Mouse (Mus musculus) spleen, adult 18-20 months (tissue): ENCODE results near the gene Cela1.
A peak's percentile ranks its signal among the peaks of the same experiment; 100 is the strongest.

Experiments used
- DNase-seq, 2 experiments: peaks; one replicate each; pipeline ENCODE4 v3.0.0; 2022; ENCODE audit warnings: mixed read lengths in 2 of 2

Gene Cela1

DNA sequence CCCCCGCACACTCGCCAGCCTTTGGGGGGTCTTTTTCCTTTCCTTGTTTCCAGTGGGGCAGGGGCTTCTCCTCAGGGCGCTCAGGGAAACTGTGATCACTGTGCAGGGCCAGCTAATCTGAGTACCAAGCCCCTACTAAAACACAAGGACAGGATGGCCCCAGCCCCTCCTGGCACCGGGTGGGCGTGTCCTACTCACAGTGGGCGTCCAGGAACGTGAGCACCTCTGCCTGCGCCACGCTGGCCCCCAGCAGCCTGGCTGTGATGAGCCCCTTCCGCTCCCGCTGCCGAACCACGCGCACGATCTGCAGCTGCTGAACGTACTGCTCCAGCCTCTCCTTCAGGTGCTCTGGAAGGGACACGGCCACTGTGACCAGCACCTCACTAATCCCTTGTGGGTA is 16.2 kb upstream of the Cela1 start:
- DNase-seq = no peak

DNA sequence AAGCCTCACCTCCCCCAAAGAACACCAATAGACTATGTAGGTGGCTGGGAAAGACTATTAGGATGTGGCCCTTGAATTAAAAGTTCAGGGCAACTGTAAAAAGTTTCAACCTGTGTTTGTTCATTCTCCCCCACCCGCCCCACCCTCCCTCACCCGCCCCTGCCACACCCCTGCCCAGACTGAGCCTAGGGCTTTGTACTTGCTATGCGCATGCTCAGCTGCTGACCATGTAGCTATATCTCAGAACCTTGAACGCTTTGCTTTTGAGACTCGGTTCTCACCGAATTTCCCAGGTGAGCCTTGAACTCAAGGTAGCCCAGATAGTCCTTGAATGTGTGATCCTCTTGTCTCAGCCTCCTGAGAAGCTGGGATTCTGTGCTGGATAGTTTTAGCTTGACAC is 14.1 kb upstream of the Cela1 start:
- no peak for DNase-seq

DNA sequence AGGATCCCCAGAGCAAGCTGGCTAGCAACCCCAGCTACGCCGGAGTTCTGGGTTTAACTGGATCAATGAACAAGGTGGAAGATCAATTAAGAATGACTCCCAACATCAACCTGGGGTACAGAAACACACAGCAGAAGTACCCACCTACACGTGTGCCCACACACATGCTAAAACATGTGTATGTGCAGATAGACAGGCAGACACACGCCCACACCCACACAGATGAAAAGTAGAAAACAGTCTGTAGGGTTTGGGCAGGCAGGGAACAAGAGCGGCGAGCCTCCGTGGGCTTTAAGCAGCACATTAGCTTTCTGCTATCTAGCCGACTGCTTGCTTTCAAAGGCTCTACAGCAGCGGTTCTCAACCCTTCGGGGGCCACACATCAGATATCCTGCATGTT is 13.4 kb upstream of the Cela1 start:
- no peak for DNase-seq

DNA sequence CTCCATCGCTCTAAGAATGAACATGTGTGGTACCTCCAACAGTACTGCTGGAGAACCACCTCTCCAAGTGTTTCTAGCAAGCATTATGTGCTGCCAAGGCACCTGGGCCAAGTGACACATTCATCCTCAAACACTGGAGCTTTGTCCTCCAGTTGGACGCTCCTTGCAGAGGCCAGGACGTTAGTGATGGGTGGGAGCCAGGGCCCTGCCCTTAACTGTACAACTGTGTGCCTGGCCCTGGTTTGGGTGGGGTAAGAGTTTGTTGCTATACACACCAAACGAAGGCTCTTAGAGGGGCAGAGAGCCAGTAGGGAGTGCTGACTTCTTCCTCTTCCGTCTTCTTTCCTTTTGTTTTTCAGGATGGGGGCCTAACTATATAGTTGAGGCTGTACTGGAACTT is 12.7 kb upstream of the Cela1 start:
- no peak for DNase-seq

DNA sequence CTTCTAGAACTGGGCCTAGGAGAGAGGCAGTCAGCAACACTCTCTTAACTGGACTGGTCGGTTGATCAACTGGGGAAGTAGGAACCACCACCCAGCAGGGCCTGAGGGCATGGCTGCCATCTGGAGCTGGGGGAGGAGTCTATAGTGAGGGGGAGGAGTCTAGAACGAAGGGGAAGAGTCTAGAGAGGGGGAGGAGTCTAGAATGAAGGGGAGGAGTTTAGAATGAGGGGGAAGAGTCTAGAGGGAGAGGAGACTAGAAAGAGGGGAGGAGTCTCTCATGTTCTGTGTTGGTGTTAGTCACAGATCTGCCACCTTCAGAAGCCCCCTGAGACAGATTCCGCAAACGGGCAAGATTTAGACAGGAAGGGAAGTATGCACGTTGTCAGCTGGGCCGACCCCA is 11.7 kb upstream of the Cela1 start:
- no peak for DNase-seq

DNA sequence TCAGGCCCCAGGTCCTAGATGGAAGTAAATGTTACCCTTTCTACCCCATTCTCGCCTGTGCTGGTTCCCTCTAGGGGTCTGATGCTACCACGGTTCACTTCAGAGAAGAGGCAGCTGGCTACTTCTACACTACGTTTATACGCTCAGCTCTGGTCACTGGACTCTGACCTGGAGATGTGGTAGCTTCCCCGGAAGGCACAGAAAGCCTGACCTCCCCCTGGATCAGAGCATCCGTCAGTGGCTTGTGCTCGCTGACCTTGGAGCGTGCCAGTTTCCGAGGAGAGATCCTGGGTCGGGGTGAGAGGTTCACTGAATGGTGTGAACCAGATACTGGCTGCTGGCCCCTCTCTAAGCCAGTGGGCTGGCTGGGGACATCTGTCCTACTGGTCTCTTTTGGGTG is 10.4 kb upstream of the Cela1 start:
- no peak for DNase-seq

DNA sequence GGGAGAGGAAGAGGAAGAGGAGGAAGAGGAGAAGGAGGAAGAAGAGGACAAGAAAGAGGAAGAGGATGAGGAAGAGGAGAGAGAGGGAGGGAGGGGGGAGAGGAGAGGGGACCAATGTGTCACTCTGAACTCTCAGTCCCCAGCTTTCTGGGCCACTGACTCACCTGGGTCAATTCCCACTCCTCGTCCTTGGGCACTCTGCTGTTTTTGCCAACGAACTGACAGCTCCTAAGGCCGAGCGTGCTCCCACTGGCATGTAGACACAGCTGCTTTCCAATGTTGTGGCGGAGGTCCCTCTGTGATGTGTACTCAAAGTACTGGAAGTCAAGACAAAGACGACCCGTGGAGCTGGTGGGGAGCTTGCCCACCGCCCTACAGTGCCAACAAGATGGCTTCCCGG is 6.7 kb upstream of the Cela1 start:
- DNase-seq = no peak

DNA sequence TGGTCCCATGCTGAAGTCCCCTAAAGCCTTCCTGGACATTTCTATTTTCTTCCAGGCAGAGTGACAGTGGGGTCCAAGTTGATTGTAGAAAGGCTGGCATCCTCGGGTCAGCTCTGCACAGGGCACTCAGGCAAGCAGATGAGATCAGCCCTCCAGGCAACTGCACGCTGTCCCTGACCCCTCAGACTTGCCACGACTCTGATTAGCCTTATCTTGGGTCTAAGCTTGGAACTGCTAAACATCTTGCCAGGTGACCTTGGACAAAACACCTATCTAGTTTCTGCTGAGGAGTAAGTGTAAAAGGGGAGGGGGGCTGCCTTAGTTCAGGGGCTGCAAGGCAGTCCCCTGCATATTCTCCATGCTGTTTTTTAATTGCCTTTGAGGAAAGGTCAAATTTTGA is 4.3 kb upstream of the Cela1 start:
- no peak for DNase-seq

DNA sequence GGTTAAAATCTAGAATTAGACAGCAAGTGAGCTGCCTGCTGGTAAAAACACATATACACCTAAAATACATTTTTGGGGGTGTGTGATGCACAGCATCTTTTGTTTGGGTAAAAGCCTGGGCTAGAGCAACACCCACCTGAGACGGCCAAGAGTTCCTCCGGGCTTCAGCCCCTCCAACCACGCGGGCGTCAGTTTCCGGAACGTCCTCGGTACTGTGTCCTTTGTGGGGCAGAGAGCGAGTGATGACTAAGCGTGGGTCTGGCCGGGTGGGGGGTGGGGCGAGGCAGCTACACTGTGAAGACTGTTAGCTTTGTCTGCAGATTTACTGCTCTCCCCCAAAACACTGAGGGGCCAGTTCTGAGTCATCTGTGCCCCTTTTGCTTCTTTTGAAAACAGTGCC is 732 bp downstream of the Cela1 start:
- no peak for DNase-seq

DNA sequence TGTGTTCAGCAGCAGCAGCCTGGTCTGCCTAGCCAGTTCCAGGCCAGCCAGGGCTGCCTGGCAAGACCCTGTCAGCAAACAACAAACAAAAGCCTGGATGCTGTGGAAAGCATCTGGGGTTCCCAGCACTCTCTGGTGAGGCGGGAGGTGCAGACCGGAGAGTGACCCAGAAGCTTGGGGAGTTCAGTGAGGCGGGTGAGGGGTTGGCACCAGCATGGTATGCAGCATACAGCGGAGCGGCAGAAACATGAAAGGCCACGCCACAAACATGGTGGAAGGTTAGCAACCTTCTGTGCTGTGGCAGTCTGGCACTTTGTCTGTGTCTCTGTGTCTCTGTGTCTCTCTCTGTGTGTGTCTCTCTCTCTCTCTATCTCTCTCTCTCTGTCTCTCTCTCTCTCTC is 1.3 kb downstream of the Cela1 start:
- no peak for DNase-seq

DNA sequence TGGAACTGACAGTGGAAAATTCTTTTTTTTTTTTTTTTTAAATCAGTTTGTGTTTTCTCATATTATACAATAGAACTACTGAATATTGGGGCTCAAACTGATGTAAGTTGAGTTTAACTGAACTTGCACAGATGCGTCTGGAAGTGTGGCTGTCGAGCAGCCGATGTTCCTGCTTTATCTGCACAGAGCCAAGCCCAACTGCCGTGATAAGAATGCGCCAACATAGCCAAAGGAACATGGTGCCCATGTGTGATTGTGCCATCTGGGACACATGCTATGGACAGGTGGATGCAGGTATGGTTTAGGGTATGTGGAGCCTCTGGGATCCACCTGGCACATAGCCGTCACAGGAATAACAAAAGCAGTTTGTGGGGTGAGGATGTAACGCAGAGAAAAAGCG is 1.9 kb downstream of the Cela1 start:
- no peak for DNase-seq

DNA sequence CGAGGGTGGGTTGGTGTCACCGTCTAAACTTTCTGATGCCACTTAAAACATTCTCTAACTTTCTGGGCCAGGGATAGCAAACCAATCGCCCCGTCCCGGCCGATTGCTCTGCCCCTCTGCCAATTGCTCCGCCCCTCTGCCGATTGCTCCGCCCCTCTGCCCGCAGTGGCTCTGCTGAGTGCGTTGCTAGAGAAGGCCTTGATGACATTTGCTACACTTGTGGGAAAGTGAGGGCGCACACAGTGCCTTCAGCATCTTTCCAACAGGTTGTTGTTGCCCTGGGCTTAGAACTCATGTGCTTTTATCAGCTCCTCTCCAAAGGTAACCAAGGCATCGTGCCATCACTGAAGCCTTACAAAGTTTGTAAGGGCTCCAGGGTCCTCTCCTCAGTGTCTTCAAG is 2.5 kb downstream of the Cela1 start:
- DNase-seq = no peak

DNA sequence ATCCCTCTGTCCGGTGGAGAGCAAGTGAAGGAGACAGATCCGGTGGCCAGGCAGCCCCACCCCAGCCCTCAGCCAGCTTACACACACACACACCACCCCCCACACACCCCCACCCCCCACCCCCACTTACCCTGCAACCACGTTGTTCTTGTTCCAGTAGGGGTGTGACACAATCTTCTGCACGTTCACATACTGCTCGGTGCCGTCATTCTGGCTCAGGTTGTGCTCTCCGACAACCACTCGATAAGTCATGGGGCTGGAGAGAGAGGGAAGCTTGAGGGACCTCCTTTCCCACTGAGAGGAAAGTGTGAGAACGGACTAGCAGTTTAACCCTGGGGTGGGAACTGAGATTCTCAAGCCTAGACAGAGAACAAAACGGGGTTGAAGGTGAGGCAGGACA is 3.3 kb downstream of the Cela1 start:
- no peak for DNase-seq

DNA sequence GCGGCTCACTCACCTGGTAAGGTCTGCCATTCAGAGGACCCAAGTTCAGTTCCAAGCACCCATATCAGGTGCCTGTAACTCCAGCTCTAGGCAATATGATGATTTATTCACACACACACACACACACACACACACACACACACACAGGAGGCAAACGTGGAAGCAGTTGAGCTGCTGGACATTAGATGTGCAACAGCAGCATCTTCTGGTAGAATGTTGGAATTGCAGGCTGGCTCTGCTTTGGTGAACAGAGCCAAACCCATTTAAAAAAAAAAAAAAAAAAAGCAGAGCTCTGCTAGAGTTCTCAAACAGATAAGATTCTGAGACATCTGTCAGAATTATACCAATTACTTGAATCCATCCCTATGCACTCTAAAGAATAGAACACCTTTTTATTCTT is 4.7 kb downstream of the Cela1 start:
- DNase-seq = peak; percentile 55 to 78

DNA sequence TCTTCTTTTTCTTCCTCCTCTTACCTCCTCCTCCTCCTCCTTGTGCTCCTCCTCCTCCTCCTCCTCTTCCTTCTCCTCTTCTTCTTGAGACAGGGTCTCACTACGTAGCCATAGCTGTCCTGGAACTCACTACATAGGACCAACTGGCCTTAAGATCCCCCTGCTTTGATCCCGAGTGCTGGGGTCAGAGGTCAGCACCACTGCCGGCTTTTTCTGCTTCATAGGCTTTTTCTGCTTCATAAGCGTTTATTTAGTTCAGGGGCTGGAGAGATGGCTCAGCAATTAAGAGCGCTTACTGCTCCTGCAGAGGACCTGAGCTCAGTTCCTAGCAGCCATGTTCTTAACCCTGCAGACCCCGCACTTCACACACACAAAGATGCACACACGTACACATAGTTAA is 6.0 kb downstream of the Cela1 start:
- no peak for DNase-seq

DNA sequence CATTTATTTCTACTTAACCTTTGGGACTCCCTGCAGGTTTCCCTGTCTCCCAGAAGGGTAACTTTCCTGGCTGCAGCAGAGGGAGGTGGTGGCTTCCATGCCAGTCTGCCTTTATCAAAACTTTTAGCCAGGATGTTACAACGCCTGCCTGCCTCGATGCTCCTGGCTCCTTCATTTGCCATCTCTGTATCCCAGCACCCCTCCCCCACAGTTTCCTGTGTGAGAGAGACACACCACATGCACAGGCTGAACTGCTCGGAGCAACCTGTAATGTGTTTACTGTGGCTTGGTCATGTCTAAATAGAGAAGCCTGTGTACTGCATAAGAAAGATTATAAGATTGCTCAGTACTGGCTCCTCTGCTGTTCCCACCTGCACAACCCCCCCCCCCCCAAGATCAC is 7.3 kb downstream of the Cela1 start:
- no peak for DNase-seq

DNA sequence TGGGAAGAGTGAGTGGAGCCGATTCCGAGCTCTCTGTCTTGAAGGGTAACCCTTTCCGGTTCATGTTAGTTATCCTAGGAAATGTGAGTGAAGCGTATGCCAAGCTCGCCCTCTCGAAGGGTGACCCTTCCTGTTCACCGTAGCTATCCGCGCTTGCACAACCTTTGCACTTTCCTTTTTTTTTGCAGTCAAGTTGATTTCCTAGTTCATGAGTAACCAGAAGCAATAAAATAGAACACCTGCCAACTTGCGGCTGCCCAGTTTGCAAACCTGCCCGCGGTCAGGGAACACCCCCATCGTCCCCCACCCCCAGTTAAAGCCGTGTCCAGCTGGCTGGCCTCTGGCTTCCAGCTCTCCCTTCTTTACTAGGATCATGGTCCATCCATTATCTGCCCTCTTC is 8.7 kb downstream of the Cela1 start:
- DNase-seq = no peak

DNA sequence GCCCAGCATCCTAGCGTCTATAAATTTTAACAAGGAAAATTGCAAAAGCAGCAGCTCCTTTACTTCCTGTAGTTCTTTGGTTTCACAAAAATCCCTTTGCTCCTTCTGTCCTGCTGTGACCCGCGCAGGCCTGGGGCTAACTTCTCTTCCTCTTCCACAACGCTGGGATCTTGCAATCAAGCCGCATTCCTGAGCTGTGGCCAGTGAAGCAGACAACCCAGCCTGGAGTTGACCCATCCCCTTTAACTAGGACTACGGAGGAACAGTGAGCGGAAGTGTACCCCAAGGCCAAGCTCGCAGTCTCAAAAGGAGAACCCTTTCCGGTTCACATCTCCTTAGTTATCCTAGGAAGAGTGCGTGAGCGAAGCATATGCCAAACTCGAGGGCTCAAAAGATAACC is 9.1 kb downstream of the Cela1 start:
- no peak for DNase-seq

DNA sequence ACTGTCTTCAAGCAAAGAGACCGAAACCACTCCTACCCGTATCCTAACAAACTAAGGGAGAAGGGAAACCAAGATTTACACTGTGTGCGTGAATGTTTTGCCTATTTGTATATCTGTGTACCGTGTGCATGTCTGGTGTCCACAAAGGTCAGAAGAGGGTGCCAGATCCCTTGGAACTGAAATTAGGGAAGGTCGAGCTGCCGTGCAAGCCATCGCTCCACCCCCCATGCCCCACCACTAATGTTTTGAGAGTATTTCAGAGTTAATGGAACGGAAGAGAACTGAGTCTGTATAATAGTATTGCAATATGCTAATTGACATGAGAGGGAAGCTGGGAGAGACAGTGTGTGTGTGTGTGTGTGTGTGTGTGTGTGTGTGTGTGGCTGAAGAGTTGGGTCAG is 10.0 kb downstream of the Cela1 start:
- no peak for DNase-seq

DNA sequence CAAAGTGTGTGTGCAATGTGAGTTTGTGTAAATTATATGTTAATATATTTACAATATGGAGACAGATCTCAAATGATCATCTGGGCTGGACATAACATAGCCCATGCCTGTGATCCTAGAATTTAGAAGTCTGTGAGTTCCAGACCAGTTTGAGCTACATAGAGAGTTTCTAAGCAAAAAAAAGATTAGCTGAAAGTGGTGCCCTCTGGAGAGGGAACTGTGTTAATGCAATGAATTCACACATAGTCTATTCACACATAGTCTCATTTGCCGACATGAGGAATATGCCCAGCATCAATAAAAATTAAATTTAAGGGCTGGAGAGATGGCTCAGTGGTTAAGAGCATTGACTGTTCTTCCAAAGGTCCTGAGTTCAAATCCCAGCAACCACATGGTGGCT is 11.2 kb downstream of the Cela1 start:
- no peak for DNase-seq

DNA sequence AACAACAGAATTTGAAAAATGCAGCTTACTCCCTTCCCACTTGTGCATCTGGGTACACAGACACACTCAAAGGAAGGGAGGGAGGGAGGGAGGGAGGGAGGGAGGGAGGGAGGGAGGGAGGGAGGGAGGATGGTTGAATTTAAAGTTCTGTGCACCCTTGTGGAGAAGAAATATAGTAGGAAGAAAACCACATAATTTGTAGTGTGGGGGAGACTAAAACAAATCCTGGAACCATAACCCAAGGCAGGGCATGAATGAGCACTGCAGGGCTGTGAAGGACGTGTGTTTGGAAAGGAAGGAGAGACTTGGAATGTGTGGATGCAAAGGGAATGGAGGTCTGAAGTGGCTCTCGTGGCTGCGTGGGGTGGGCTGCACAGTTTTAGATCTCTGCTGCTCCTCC is 12.2 kb downstream of the Cela1 start:
- no peak for DNase-seq

DNA sequence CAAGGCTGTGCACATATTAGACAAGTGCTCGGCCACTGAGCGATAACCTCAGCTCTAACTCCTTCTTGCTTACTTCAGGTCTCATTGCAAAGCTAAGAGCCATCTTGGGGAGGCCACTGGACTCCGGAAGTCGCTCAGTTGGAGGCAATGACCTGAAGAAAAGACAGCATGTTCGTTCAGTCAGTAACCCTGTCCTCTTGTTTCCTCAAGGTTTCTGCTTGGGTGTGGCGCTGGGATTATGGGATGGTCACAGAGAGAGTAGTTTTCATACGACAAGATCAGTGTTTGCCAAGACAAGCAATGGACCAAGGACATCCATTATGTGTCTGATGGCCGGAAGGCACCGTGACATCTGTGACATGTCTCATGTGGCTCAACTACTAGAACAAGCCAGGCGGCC is 13.2 kb downstream of the Cela1 start:
- no peak for DNase-seq

DNA sequence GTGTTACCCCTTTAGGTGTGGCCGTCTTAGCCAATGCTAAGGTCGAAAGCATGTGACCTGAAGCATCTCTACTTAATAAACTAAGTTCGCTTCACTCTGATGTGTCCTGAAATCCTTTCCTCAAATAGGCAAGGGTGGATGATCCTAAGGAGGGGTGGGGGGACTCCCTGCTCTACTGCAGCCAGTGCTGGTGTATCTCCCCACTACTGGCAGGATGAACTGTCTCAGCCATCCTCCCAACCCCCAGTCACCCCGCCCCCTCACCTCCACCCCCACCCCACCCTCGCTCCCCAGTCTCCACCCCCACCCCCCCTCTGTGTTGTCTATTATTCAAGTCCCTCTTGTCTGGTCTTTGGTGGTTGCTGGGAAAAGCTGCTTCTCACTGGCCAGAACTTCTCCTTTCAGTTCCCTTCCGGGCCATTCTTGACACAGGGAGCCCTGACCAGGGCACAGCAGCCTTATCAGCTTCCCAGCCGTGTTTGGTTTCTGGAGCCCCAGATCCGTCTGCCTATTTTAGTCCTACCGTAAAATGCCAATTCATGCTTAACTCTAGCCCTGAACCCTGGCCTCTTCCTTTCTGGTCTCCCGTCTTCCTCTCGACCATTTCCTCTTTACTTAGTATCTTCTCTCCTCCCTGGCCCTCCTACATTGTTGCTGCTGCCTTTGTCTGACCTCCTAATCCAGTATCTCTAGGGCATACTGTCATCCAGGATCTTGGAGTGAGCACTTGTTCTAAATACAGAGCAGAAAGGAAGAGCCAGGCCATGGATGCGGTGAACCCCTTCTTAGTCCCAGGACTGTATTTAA is 13.9 kb downstream of the Cela1 start:
- no peak for DNase-seq

DNA sequence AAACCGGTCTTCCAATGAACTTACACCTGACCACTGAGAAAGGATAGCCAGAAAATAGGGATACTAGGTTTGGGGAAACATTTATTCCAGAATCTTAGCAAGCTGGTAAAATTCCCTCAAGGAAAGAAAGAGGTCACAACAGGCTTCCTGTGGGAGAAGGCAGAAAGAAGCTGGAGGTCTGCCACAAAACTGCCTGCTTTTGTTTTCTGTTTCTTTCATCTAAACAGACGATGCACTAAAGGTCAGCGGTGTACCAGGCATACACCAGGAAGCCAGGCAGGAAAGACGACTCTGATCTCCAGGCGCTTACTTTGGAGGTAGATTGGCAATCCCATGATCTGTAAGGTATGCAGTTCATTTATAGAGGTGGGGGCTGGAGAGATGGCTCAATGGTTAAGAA is 16.9 kb downstream of the Cela1 start:
- DNase-seq = no peak

DNA sequence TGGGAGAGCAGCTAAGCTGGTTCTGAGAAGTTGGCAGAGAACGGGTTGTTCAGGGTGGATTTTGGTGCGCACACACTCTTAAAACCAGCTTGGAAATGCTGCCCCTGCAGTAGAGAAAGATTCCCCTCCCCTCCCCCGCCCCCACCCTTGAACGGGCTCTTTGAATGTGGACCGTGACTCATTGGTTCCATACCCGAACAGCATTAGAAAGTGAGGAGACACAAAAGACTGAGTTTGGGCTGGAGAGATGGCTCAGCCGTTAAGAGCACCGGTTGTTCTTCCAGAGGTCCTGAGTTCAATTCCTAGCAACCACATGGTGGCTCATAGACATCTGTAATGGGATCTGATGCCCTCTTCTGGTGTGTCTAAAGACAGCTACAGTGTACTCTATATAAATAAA is 17.7 kb downstream of the Cela1 start:
- DNase-seq = no peak

DNA sequence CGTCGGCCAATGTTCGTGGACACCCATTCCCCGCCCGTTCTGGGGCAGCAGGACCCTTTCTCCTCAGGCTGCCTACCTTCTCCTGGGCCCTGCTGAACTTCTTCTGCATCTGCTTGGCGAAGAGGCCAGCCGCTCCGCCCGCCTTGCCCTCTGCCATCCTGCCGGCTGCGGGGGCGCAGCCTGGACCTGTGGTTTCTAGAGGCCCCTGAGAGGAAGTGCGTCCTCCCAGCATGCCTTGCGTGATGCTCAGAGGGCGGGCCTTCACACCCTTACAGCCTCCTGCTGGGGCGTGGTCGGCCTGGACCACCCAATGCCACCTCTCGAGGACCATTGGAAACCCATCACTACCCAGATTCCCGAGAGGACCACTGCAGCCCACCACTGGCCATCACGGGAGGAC is 18.4 kb downstream of the Cela1 start, which contains the start of gene Bin2:
Bin2 (minus strand) TSS at position 217 of the 400 bp plus-strand sequence.
- DNase-seq = peak; percentile 84 to 90
